Mouse (Mus musculus) stomach, embryonic 15.5 days (tissue): ENCODE results near the gene Rab5c. TPM values are rescaled to one million over a fixed set of nuclear protein-coding genes. Genes with fewer than 3 reads are reported as not detected.

Source experiments
- polyA plus RNA-seq: library from polyadenylated mRNA; unstranded; fragments of >200 nt; fragmentation: Nextera tagmentation; extraction: Ambion mirVana; gene quantifications from 2 replicates; pipeline ENCODE4 v1.2.1, GENCODE M21; 2015

Rab5c gene
- polyA plus RNA-seq, 1 experiment from 2014 or later: 25.5 TPM

Other genes with a start within 250 kb of the Rab5c start
- 153 and 180 TPM in 2 replicates for gene Acly, start 210.2 kb downstream of the Rab5c start, polyA plus RNA-seq
- gene Ttc25, start 192.6 kb downstream of the Rab5c start, polyA plus RNA-seq: 0.24 and 0.37 TPM in 2 replicates
- 35.3 and 42.7 TPM in 2 replicates for gene Cnp, start 163.3 kb downstream of the Rab5c start, polyA plus RNA-seq
- 57.3 and 57.6 TPM in 2 replicates for gene Nkiras2, start 119.0 kb downstream of the Rab5c start, polyA plus RNA-seq
- 213 and 214 TPM in 2 replicates for gene Dnajc7, start 118.0 kb downstream of the Rab5c start, polyA plus RNA-seq
- gene Zfp385c, start 45.8 kb downstream of the Rab5c start, polyA plus RNA-seq: 0.06 and 0.21 TPM in 2 replicates
- 2.8 and 4.0 TPM in 2 replicates for gene Dhx58, start 33.9 kb downstream of the Rab5c start, polyA plus RNA-seq
- 47.3 and 50.6 TPM in 2 replicates for gene Kat2a, start 25.8 kb downstream of the Rab5c start, polyA plus RNA-seq
- gene Hspb9, start 24.4 kb downstream of the Rab5c start, polyA plus RNA-seq: not detected in 2 replicates
- gene Kcnh4, start 21.7 kb upstream of the Rab5c start, polyA plus RNA-seq: 0.24 and 0.27 TPM in 2 replicates
- not detected in 2 replicates for gene Hcrt, start 24.7 kb upstream of the Rab5c start, polyA plus RNA-seq
- 5.5 and 7.3 TPM in 2 replicates for gene Ghdc, start 32.7 kb upstream of the Rab5c start, polyA plus RNA-seq
- 26.6 and 27.5 TPM in 2 replicates for gene Stat5b, start 112.5 kb upstream of the Rab5c start, polyA plus RNA-seq
- gene Stat5a, start 121.1 kb upstream of the Rab5c start, polyA plus RNA-seq: 8.5 and 9.5 TPM in 2 replicates
- gene Stat3, start 201.3 kb upstream of the Rab5c start, polyA plus RNA-seq: 44.5 and 46.5 TPM in 2 replicates
- 306 and 329 TPM in 2 replicates for gene Cavin1, start 232.7 kb upstream of the Rab5c start, polyA plus RNA-seq